Mouse (Mus musculus) lung, postnatal 0 days (tissue): ENCODE results near the gene Cdh4. TPM values are rescaled to one million over a fixed set of nuclear protein-coding genes. Genes with fewer than 3 reads are reported as not detected.

Source experiments
- ATAC-seq: fragments of 200-750 bp; cut with Nextera tagmentation; 2 replicates; pipeline ENCODE4 v1.8.0; 2017; ENCODE audit warnings: moderate library complexity
- DNase-seq: peaks from one replicate; pipeline ENCODE4 v3.0.0-alpha.2; 2016; ENCODE audit warnings: low spot score
- H3K27ac ChIP-seq: fragments of 300-500 bp; sonication (generic); 2 replicates; pipeline ENCODE4 v1.5.1; 2014; ENCODE audit warnings: antibody characterized with exemption, mild to moderate bottlenecking, low read length, mixed read lengths
- H3K27me3 ChIP-seq: fragments of 300-500 bp; sonication (generic); replicated peaks from 2 replicates; pipeline ENCODE4 v1.6.1; 2014; ENCODE audit warnings: low read length, mixed read lengths; ENCODE audit not compliant: insufficient read depth
- H3K36me3 ChIP-seq: fragments of 300-500 bp; sonication (generic); 2 replicates; pipeline ENCODE4 v1.6.1; 2014; ENCODE audit warnings: low read length, mixed read lengths; ENCODE audit not compliant: insufficient read depth
- H3K4me1 ChIP-seq: fragments of 300-500 bp; sonication (generic); 2 replicates; pipeline ENCODE4 v1.6.1; 2014; ENCODE audit warnings: antibody characterized with exemption, low read depth, low read length, mixed read lengths; ENCODE audit not compliant: insufficient read depth
- H3K4me2 ChIP-seq: fragments of 300-500 bp; sonication (generic); replicated peaks from 2 replicates; pipeline ENCODE4 v1.6.1; 2014; ENCODE audit warnings: low read depth, mild to moderate bottlenecking, low read length, moderate library complexity, mixed read lengths
- H3K4me3 ChIP-seq: fragments of 300-500 bp; sonication (generic); 2 replicates; pipeline ENCODE4 v1.5.1; 2014; ENCODE audit warnings: low read depth, low read length
- H3K9ac ChIP-seq: fragments of 300-500 bp; sonication (generic); replicated peaks from 2 replicates; pipeline ENCODE4 v1.6.1; 2014; ENCODE audit warnings: low read depth, mild to moderate bottlenecking
- H3K9me3 ChIP-seq: fragments of 300-500 bp; sonication (generic); 2 replicates; pipeline ENCODE4 v1.6.1; 2016; ENCODE audit warnings: low read length, mixed read lengths
- CTCF ChIP-seq: IDR thresholded peaks from 2 replicates; pipeline ENCODE4 v1.5.1; 2016; ENCODE audit warnings: antibody characterized with exemption, mild to moderate bottlenecking
- EP300 ChIP-seq: IDR thresholded peaks from 2 replicates; pipeline ENCODE4 v1.6.1; 2016; ENCODE audit warnings: antibody characterized with exemption, mild to moderate bottlenecking, control low read depth
- WGBS: fragments of 180-500 bp; shearing (Covaris S2); extraction: QIAGEN DNeasy Blood & Tissue Kit; methylation state at CpG from one replicate; pipeline ENCODE4 v1.1.7; 2014; 5-methylcytosine and 5-hydroxymethylcytosine counted together
- polyA plus RNA-seq: library from polyadenylated mRNA; unstranded; fragments of >200 nt; fragmentation: Nextera tagmentation; extraction: Ambion mirVana; gene quantifications from 2 replicates; pipeline ENCODE4 v1.2.1, GENCODE M21; 2015

The Cdh4 gene
- polyA plus RNA-seq, 1 experiment from 2014 or later: 3.4 TPM

- TF ChIP-seq EP300 (no peak), CTCF (no peak)
- Histone ChIP-seq H3K4me3 (no peak overlapping the region), H3K36me3 (no peaks in the 10 kb centered on the region), H3K4me2 (no peak overlapping the region), H3K4me1 (peaks cover 5% of the 10 kb centered on the region; the same call in 1 of the 2 replicates), H3K9ac (no peak overlapping the region), H3K9me3 (no peaks in the 10 kb centered on the region), H3K27ac (no peak overlapping the region), H3K27me3 (no peaks in the 10 kb centered on the region)
- ATAC-seq (no peak), DNase-seq (no peak)
- 67% methylated on average over 3 of the region's 3 CpGs for WGBS
These were observed 348.5 kb downstream of the Cdh4 start for GRCm38 (mm10) chr2:179790684-179791083.

- no peak overlapping the region for H3K9ac ChIP-seq
These were observed 350.3 kb downstream of the Cdh4 start for GRCm38 (mm10) chr2:179792426-179793133.

GRCm38 (mm10) chr2:179794354-179794753, 352.1 kb downstream of the Cdh4 start:
- Histone ChIP-seq H3K9me3 (no peaks in the 10 kb centered on the region), H3K9ac (no peak overlapping the region), H3K4me1 (peaks cover 5% of the 10 kb centered on the region; the same call in 1 of the 2 replicates), H3K27ac (no peak overlapping the region), H3K36me3 (no peaks in the 10 kb centered on the region), H3K27me3 (no peaks in the 10 kb centered on the region), H3K4me2 (no peak overlapping the region), H3K4me3 (no peak overlapping the region)
- TF ChIP-seq CTCF (no peak), EP300 (no peak)
- WGBS: 57% methylated on average over 1 of the region's 1 CpGs
- DNase-seq (no peak), ATAC-seq (no peak)

More at GRCm38 (mm10) chr2:179792426-179793133, 350.3 kb downstream of the Cdh4 start:
- WGBS: 37% methylated on average over 13 of the region's 13 CpGs
- ATAC-seq (peak; percentile 77), DNase-seq (peak; percentile 47)
- H3K36me3 ChIP-seq: no peaks in the 10 kb centered on the region
- no peaks in the 10 kb centered on the region for H3K27me3 ChIP-seq
- no peaks in the 10 kb centered on the region for H3K9me3 ChIP-seq
- TF ChIP-seq CTCF (no peak), EP300 (0 out of 2 replicates have a peak, but pooled peaks have one; percentile 13)
- no peak overlapping the region for H3K27ac ChIP-seq
- H3K4me1 ChIP-seq: peaks cover 5% of the 10 kb centered on the region; the same call in 1 of the 2 replicates
- H3K4me3 ChIP-seq: no peak overlapping the region
- no peak overlapping the region for H3K4me2 ChIP-seq

- TF ChIP-seq EP300 (no peak), CTCF (no peak)
- no peak overlapping the region for H3K4me3 ChIP-seq
- H3K4me2 ChIP-seq: no peak overlapping the region
- WGBS: 78% methylated on average over 12 of the region's 12 CpGs
- DNase-seq (no peak), ATAC-seq (no peak)
- H3K4me1 ChIP-seq: peaks cover 5% of the 10 kb centered on the region; the same call in 1 of the 2 replicates
- no peaks in the 10 kb centered on the region for H3K9me3 ChIP-seq
- H3K27ac ChIP-seq: no peak overlapping the region
- no peak overlapping the region for H3K9ac ChIP-seq
- H3K36me3 ChIP-seq: no peaks in the 10 kb centered on the region
- H3K27me3 ChIP-seq: no peaks in the 10 kb centered on the region
These were observed 353.2 kb downstream of the Cdh4 start for GRCm38 (mm10) chr2:179795452-179795851.

GRCm38 (mm10) chr2:179799906-179800532, 357.8 kb downstream of the Cdh4 start:
- Histone ChIP-seq H3K27me3 (no peaks in the 10 kb centered on the region), H3K36me3 (no peaks in the 10 kb centered on the region), H3K4me3 (no peak overlapping the region), H3K4me2 (no peak overlapping the region), H3K9me3 (no peaks in the 10 kb centered on the region), H3K9ac (no peak overlapping the region), H3K4me1 (no peaks in the 10 kb centered on the region), H3K27ac (no peak overlapping the region)
- 72% methylated on average over 19 of the region's 19 CpGs for WGBS
- ATAC-seq (no peak), DNase-seq (no peak)
- TF ChIP-seq CTCF (no peak), EP300 (no peak)

- WGBS: 76% methylated on average over 7 of the region's 7 CpGs
- ATAC-seq (no peak), DNase-seq (no peak)
- Histone ChIP-seq H3K4me2 (no peak overlapping the region), H3K4me1 (no peaks in the 10 kb centered on the region), H3K27ac (no peak overlapping the region), H3K9me3 (no peaks in the 10 kb centered on the region), H3K27me3 (no peaks in the 10 kb centered on the region), H3K4me3 (no peak overlapping the region), H3K9ac (no peak overlapping the region), H3K36me3 (no peaks in the 10 kb centered on the region)
- TF ChIP-seq EP300: no peak
- TF ChIP-seq CTCF: no peak
These were observed 358.8 kb downstream of the Cdh4 start for GRCm38 (mm10) chr2:179801042-179801441.
